Mouse (Mus musculus) cortical plate, adult 2 months (tissue): Measurements from ENCODE around the gene Dlg5.

Experiments used
- CTCF ChIP-seq: fragments of 200-500 bp; IDR thresholded peaks from 2 replicates; pipeline ENCODE4 v1.5.1; 2011; ENCODE audit warnings: mild to moderate bottlenecking, control low read depth, low read length; ENCODE audit not compliant: insufficient read depth; ENCODE audit errors: extremely low read depth
- POLR2A ChIP-seq: fragments of 200-500 bp; IDR thresholded peaks from 2 replicates; pipeline ENCODE4 v1.6.1; 2011; ENCODE audit warnings: mild to moderate bottlenecking, low read length, control low read depth; ENCODE audit not compliant: insufficient read depth; ENCODE audit errors: extremely low read depth

DNA sequence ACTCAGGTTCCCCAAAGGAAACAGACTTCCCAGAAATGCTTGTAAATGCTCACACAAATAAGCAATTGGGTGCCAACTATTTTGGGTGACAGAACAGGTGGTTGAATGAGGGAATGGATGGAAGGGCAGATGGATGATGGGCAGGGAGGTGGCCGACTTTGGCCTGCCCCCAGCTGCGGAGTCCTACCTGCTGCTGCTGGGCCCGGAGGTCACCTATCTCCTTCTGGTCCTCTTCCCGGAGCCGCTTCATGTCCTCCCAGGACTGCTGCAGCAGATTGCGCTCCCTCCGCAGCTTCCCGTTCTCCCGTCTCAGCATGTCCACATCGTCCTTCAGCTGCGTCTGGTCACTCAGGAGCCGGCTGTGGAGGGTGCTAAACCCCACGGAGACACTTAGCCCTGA is 55.6 kb downstream of the Dlg5 start:
- TF ChIP-seq POLR2A, result no peak
- no peak for TF ChIP-seq CTCF
